In the genomic region with DNA sequence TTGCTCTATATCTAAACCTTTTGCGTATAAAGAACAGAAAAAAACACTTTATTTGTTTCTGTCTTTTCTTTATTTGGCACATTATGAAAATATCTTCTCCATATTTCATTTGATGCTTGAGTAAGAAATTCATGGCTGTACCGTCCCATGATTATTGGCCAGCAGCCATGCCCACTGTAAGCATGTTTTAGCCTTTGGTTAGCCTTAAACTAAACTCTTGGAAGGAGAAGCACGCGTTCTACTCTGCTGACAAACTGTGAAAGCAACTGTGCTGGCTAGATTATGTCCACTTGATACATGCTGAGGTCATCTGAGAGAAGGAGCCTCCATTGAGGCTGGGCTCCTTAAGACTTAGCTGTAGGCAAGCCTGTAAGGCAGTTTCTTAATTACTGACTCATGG, we compare ENCODE assay signal across 21 mouse cellular contexts.
A peak's percentile ranks its signal among the peaks of the same experiment; 100 is the strongest.
DNase-seq lines count a peak whose midpoint lies in the region; ATAC-seq lines count a peak whose summit lies in the region.
"Had no signal": no experiment of that assay in that cellular context is flagged by ENCODE, and none has a peak within 500 bp of the region (broad histone marks: within the 10 kb centered on the region; RNA-seq: fewer than 3 reads in every experiment).

No protein-coding gene starts in this region.

- 96% methylated on average over 4 of the region's 4 CpGs for WGBS in heart, embryonic 10.5 days
- WGBS in kidney, embryonic 16.5 days, result 94% methylated on average over 4 of the region's 4 CpGs

- peak; percentile 72 for DNase-seq in heart, adult 11 months
- DNase-seq in heart, embryonic 10.5 days (ENCODE audit: low spot score), result no peak
- DNase-seq in kidney, adult 11 months, result peak; percentile 51
- peak; percentile 73 for DNase-seq in kidney, adult 9 months
- no peak for DNase-seq in kidney, postnatal 10 days
- peak; percentile 52 to 71 for DNase-seq in kidney, postnatal 36 days
- DNase-seq: cerebellum, adult 11 months; cerebellum, adult 8-10 months; cerebellum, postnatal 14 days; embryo, embryonic 11 days; gastrocnemius, postnatal 36 days; heart, adult 2 months; heart, postnatal 14 days had no signal

- H3K4me3 ChIP-seq in heart, embryonic 10.5 days, result no peak overlapping the region
- no peak overlapping the region for H3K4me3 ChIP-seq in kidney, embryonic 16.5 days (ENCODE audit: low read length)
- H3K4me3 ChIP-seq: embryonic facial prominence, embryonic 15.5 days; erythroblast, embryonic 14.5 days; forebrain, embryonic 10.5 days; heart, adult 2 months; heart, embryonic 13.5 days; hindbrain, embryonic 10.5 days had no signal

- no peak overlapping the region for H3K4me2 ChIP-seq in kidney, embryonic 16.5 days (replicated peaks; ENCODE audit: low read depth, low read length)
- H3K4me2 ChIP-seq: embryonic facial prominence, embryonic 15.5 days; heart, embryonic 13.5 days; hindbrain, embryonic 14.5 days had no signal

- ATAC-seq in kidney, embryonic 16.5 days (ENCODE audit: low FRiP score, low TSS enrichment), result no peak
- ATAC-seq: forebrain, embryonic 14.5 days had no signal

- H3K27me3 ChIP-seq in heart, embryonic 10.5 days (ENCODE audit: insufficient read depth, poor library complexity, severe bottlenecking), result no peaks in the 10 kb centered on the region
- no peaks in the 10 kb centered on the region for H3K27me3 ChIP-seq in kidney, embryonic 16.5 days (ENCODE audit: insufficient read depth, low read length)
- H3K27me3 ChIP-seq: embryonic facial prominence, embryonic 15.5 days; heart, embryonic 13.5 days had no signal

- H3K27ac ChIP-seq in heart, embryonic 10.5 days, result no peak overlapping the region
- H3K27ac ChIP-seq in kidney, embryonic 16.5 days (ENCODE audit: low read length), result no peak overlapping the region
- H3K27ac ChIP-seq: embryonic facial prominence, embryonic 15.5 days; forebrain, embryonic 10.5 days; heart, adult 2 months; heart, embryonic 13.5 days; hindbrain, embryonic 10.5 days; hindbrain, embryonic 14.5 days had no signal

- H3K4me1 ChIP-seq in heart, embryonic 10.5 days, result peaks cover 3% of the 10 kb centered on the region
- H3K4me1 ChIP-seq in kidney, embryonic 16.5 days (ENCODE audit: insufficient read depth, low read length), result no peaks in the 10 kb centered on the region
- H3K4me1 ChIP-seq: embryonic facial prominence, embryonic 15.5 days; forebrain, embryonic 10.5 days; hindbrain, embryonic 10.5 days had no signal

- no peak overlapping the region for H3K9ac ChIP-seq in kidney, embryonic 16.5 days (replicated peaks; ENCODE audit: low read length)
- H3K9ac ChIP-seq: embryonic facial prominence, embryonic 15.5 days; heart, embryonic 13.5 days; hindbrain, embryonic 14.5 days had no signal

- H3K36me3 ChIP-seq in heart, embryonic 10.5 days, result peaks cover 99% of the 10 kb centered on the region
- H3K36me3 ChIP-seq in kidney, embryonic 16.5 days (ENCODE audit: insufficient read depth, low read length), result peaks cover 87% of the 10 kb centered on the region

- no peaks in the 10 kb centered on the region for H3K9me3 ChIP-seq in heart, embryonic 10.5 days
- no peaks in the 10 kb centered on the region for H3K9me3 ChIP-seq in kidney, embryonic 16.5 days (ENCODE audit: low read length)
- H3K9me3 ChIP-seq: embryonic facial prominence, embryonic 15.5 days; forebrain, embryonic 10.5 days; heart, embryonic 13.5 days; hindbrain, embryonic 10.5 days had no signal

Comparison
In these comparisons a context has a peak if more than half of its experiments do, and no peak if none do; other contexts are left out.
1. DNase-seq: peak in heart, adult 11 months (single experiment), kidney, adult 11 months (single experiment), kidney, adult 9 months (single experiment) and kidney, postnatal 36 days (2 of 2); none in heart, embryonic 10.5 days (single experiment) and kidney, postnatal 10 days (single experiment).